Mouse (Mus musculus) limb, embryonic 14.5 days (tissue): ENCODE results near the gene Cpeb4. TPM values are rescaled to one million over a fixed set of nuclear protein-coding genes. Genes with fewer than 3 reads are reported as not detected.

Experiments used
- ATAC-seq: fragments of 200-750 bp; cut with Nextera tagmentation; 2 replicates; pipeline ENCODE4 v1.8.0; 2017; ENCODE audit warnings: low read depth, moderate number of reproducible peaks, moderate TSS enrichment; ENCODE audit not compliant: low FRiP score
- DNase-seq: peaks from one replicate; pipeline ENCODE4 v3.0.0-alpha.2; 2015; ENCODE audit warnings: low spot score
- H3K27ac ChIP-seq: fragments of 300-500 bp; sonication (generic); replicated peaks from 2 replicates; pipeline ENCODE4 v1.5.1; 2014; ENCODE audit warnings: low read depth, mild to moderate bottlenecking, low read length, moderate library complexity, mixed read lengths
- H3K27me3 ChIP-seq: fragments of 300-500 bp; sonication (generic); 2 replicates; pipeline ENCODE4 v1.6.1; 2014; ENCODE audit warnings: low read length, mixed read lengths; ENCODE audit not compliant: control insufficient read depth, insufficient read depth
- H3K36me3 ChIP-seq: fragments of 300-500 bp; sonication (generic); 2 replicates; pipeline ENCODE4 v1.6.1; 2014; ENCODE audit warnings: mild to moderate bottlenecking, low read length, moderate library complexity, mixed read lengths; ENCODE audit not compliant: control insufficient read depth, insufficient read depth
- H3K4me1 ChIP-seq: fragments of 300-500 bp; sonication (generic); 2 replicates; pipeline ENCODE4 v1.6.1; 2014; ENCODE audit warnings: antibody characterized with exemption, low read length, mixed read lengths; ENCODE audit not compliant: control insufficient read depth, insufficient read depth
- H3K4me2 ChIP-seq: fragments of 300-500 bp; sonication (generic); replicated peaks from 2 replicates; pipeline ENCODE4 v1.6.1; 2014; ENCODE audit warnings: low read depth, mild to moderate bottlenecking, low read length, moderate library complexity; ENCODE audit not compliant: severe bottlenecking
- H3K4me3 ChIP-seq: fragments of 300-500 bp; sonication (generic); replicated peaks from 2 replicates; pipeline ENCODE4 v1.5.1; 2014; ENCODE audit warnings: low read length
- H3K9ac ChIP-seq: fragments of 300-500 bp; sonication (generic); 2 replicates; pipeline ENCODE4 v1.6.1; 2014; ENCODE audit warnings: mild to moderate bottlenecking, low read depth, low read length, moderate library complexity; ENCODE audit not compliant: severe bottlenecking
- H3K9me3 ChIP-seq: fragments of 300-500 bp; sonication (generic); 2 replicates; pipeline ENCODE4 v1.6.1; 2016; ENCODE audit warnings: low read length; ENCODE audit not compliant: control insufficient read depth
- POLR2A ChIP-seq: fragments of 200-500 bp; IDR thresholded peaks from 2 replicates; pipeline ENCODE4 v1.8.0; 2012; ENCODE audit warnings: inconsistent platforms, mild to moderate bottlenecking, moderate library complexity, borderline replicate concordance; ENCODE audit not compliant: insufficient read depth, insufficient read length; ENCODE audit errors: extremely low read depth
- WGBS: fragments of 180-500 bp; shearing (Covaris S2); extraction: QIAGEN DNeasy Blood & Tissue Kit; methylation state at CpG from one replicate; pipeline ENCODE4 v1.1.7; 2014; 5-methylcytosine and 5-hydroxymethylcytosine counted together
- polyA plus RNA-seq, 2 experiments: library from polyadenylated mRNA; depleted of rRNA in 1 of 2; stranded (reverse) in 1 of 2; unstranded in 1 of 2; fragments of >200 nt; fragmentation: Nextera tagmentation in 1 of 2; extraction: Ambion mirVana in 1 of 2; gene quantifications; 2 replicates each; pipeline versions ENCODE4 v1.2.1 to v1.2.3; 2012 to 2014

Cpeb4 gene
- polyA plus RNA-seq (2012; rRNA removed) (6.5 and 7.5 TPM in 2 replicates), polyA plus RNA-seq (2014; fragmentation: Nextera tagmentation; extraction: Ambion mirVana) (4.9 and 5.1 TPM in 2 replicates)

DNA sequence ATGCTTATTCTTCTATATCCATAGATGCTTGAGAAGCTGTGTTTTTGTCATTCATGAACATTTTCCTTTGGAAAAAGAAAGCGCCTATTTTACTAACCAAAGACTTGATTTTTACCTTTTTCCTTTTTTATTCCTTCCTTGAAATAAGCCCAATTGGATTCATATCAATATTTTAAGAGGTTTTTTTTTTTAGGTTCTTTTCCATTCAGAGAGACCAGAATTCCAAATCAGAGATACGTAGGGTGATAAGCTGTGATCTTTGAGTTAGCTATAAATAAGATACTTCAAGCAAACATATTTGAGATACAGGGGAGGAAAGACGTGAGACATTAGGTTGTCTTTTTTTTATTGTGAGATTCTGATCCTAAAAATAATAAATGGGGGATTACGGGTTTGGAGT lies at the start of gene Cpeb4:
Gene Cpeb4, plus strand, starts transcription at position 301 of the 400 bp plus-strand sequence.
- no peak within 1 kb of the TSS for H3K27ac ChIP-seq
- WGBS: 81% methylated on average over 4 of the region's 4 CpGs

GRCm38 (mm10) chr11:31822556-31822955 lies 49.5 kb upstream of the Cpeb4 start:
- Histone ChIP-seq H3K4me2 (no peak overlapping the region), H3K9ac (no peak overlapping the region), H3K36me3 (no peaks in the 10 kb centered on the region), H3K27me3 (no peaks in the 10 kb centered on the region), H3K9me3 (no peaks in the 10 kb centered on the region), H3K4me3 (no peak overlapping the region), H3K27ac (no peak overlapping the region), H3K4me1 (peaks cover 7% of the 10 kb centered on the region)
- WGBS: 85% methylated on average over 9 of the region's 9 CpGs
- TF ChIP-seq POLR2A: no peak
- ATAC-seq: no peak
- DNase-seq: no peak

More for the DNA sequence above, at the start of gene Cpeb4:
- Histone ChIP-seq H3K4me3 (peak within 1 kb of the TSS; percentile 84), H3K4me2 (peak within 1 kb of the TSS; percentile 90), H3K9ac (peak within 1 kb of the TSS; percentile 73), H3K36me3 (no peaks in the 10 kb centered on the region), H3K27me3 (no peaks in the 10 kb centered on the region), H3K9me3 (no peaks in the 10 kb centered on the region), H3K4me1 (peaks cover 21% of the 10 kb centered on the region)
- no peak for ATAC-seq
- no peak for TF ChIP-seq POLR2A
- DNase-seq: no peak

- no peak overlapping the region for H3K4me3 ChIP-seq
- no peak for DNase-seq
Measured at GRCm38 (mm10) chr11:31823513-31823912, 48.5 kb upstream of the Cpeb4 start.

GRCm38 (mm10) chr11:31824504-31825166 lies 47.4 kb upstream of the Cpeb4 start:
- Histone ChIP-seq H3K9me3 (no peaks in the 10 kb centered on the region), H3K9ac (no peak overlapping the region), H3K4me3 (no peak overlapping the region), H3K27me3 (no peaks in the 10 kb centered on the region), H3K4me1 (peaks cover 7% of the 10 kb centered on the region), H3K36me3 (no peaks in the 10 kb centered on the region), H3K4me2 (no peak overlapping the region), H3K27ac (no peak overlapping the region)
- 74% methylated on average over 14 of the region's 14 CpGs for WGBS
- no peak for ATAC-seq
- DNase-seq: no peak
- TF ChIP-seq POLR2A: no peak

More at GRCm38 (mm10) chr11:31823513-31823912, 48.5 kb upstream of the Cpeb4 start:
- H3K27ac ChIP-seq: no peak overlapping the region
- no peaks in the 10 kb centered on the region for H3K36me3 ChIP-seq
- TF ChIP-seq POLR2A: no peak
- H3K4me2 ChIP-seq: no peak overlapping the region
- 92% methylated on average over 7 of the region's 7 CpGs for WGBS
- H3K4me1 ChIP-seq: peaks cover 7% of the 10 kb centered on the region
- H3K9me3 ChIP-seq: no peaks in the 10 kb centered on the region
- H3K27me3 ChIP-seq: no peaks in the 10 kb centered on the region
- no peak for ATAC-seq
- no peak overlapping the region for H3K9ac ChIP-seq

DNA sequence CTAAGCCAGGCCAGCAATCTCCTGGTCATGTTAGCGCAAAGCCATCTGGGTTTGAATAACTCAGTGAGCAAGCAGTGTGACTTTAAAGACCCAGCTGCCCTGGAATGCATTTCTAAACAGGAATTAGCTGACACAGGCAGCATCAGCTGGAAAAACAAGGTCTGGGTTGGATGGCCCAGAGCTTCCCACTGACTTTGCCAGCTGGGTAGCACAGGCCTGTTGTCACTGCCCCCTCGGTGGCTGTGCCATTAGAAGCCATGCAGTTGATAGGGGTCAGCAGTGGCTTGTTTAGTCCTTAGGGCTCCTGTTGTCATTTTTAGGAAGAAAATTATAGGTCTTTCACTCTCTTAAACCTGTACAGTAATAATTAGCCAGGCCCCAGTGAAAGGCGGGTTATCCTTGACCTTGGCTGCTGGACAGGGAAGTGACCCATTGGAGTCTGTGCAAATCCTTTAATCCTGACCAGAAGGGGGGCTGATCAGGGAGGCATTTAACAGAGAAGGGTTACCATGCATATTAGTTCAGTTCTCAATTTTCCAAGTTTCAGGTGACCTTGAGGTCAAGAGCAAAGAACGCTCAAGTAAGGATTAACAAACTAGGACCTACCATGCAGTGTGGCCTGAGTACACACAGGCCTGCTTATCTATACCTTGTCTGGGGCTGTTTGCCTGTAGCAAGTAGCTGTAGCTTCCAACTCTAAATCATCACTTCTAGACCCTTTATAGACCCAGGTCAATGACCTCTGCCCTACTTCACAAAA lies 43.8 kb upstream of the Cpeb4 start:
- Histone ChIP-seq H3K4me3 (no peak overlapping the region), H3K9me3 (no peaks in the 10 kb centered on the region), H3K9ac (no peak overlapping the region), H3K4me2 (no peak overlapping the region), H3K36me3 (no peaks in the 10 kb centered on the region), H3K27me3 (no peaks in the 10 kb centered on the region), H3K4me1 (0 out of 2 replicates have a peak, but pooled peaks cover 3% of the 10 kb centered on the region), H3K27ac (no peak overlapping the region)
- DNase-seq (peak; percentile 41), ATAC-seq (peak; percentile 55)
- no peak for TF ChIP-seq POLR2A
- WGBS: 69% methylated on average over 4 of the region's 4 CpGs
